Mouse (Mus musculus) olfactory bulb, adult 2 months (tissue): ENCODE data around the gene Ak5. TPM values are rescaled to one million over a fixed set of nuclear protein-coding genes. Genes with fewer than 3 reads are reported as not detected.
A peak's percentile ranks its signal among the peaks of the same experiment; 100 is the strongest.
"Not testable (repeated sequence)": the region's sequence is repeated elsewhere in the genome, so short reads cannot be mapped to it uniquely, and the experiment has no call there.

Source experiments
- H3K27ac ChIP-seq: fragments of 200-500 bp; 2 replicates; pipeline ENCODE4 v1.5.1; 2012; ENCODE audit warnings: low read depth, low read length; ENCODE audit not compliant: insufficient read depth
- H3K4me1 ChIP-seq: fragments of 200-500 bp; 2 replicates; pipeline ENCODE4 v1.6.1; 2012; ENCODE audit warnings: low read length; ENCODE audit not compliant: control insufficient read depth, insufficient read depth
- H3K4me3 ChIP-seq: fragments of 200-500 bp; 2 replicates; pipeline ENCODE4 v1.5.1; 2012; ENCODE audit warnings: mild to moderate bottlenecking, low read depth, low read length, moderate library complexity; ENCODE audit not compliant: insufficient read depth
- CTCF ChIP-seq: fragments of 200-500 bp; IDR thresholded peaks from 2 replicates; pipeline ENCODE4 v1.5.1; 2012; ENCODE audit warnings: low read depth, mild to moderate bottlenecking, low read length, moderate library complexity; ENCODE audit not compliant: insufficient read depth
- POLR2A ChIP-seq: fragments of 200-500 bp; IDR thresholded peaks from 2 replicates; pipeline ENCODE4 v1.6.1; 2012; ENCODE audit warnings: mild to moderate bottlenecking, low read depth, low read length, moderate library complexity; ENCODE audit not compliant: insufficient read depth
- WGBS: fragments of 180-500 bp; shearing (Covaris S2); methylation state at CpG from one replicate; pipeline ENCODE4 v1.1.7; 2018; 5-methylcytosine and 5-hydroxymethylcytosine counted together
- polyA plus RNA-seq: library from polyadenylated mRNA; stranded (reverse); fragments of >200 nt; gene quantifications from 2 replicates; pipeline ENCODE4 v1.2.4, GENCODE M21; 2012; ENCODE audit warnings: low replicate concordance; ENCODE audit not compliant: missing spikeins, insufficient read depth, insufficient read length

The Ak5 gene
- polyA plus RNA-seq, 1 experiment = not detected

- H3K27ac ChIP-seq = no peak overlapping the region
- no peak for TF ChIP-seq CTCF
- TF ChIP-seq POLR2A = no peak
- 81% methylated on average over 7 of the region's 7 CpGs for WGBS
- H3K4me3 ChIP-seq = no peak overlapping the region
- H3K4me1 ChIP-seq = peaks cover 5% of the 10 kb centered on the region; the same call in 1 of the 2 replicates
Measured at GRCm38 (mm10) chr3:152596406-152597050, 71.6 kb downstream of the Ak5 start.

DNA sequence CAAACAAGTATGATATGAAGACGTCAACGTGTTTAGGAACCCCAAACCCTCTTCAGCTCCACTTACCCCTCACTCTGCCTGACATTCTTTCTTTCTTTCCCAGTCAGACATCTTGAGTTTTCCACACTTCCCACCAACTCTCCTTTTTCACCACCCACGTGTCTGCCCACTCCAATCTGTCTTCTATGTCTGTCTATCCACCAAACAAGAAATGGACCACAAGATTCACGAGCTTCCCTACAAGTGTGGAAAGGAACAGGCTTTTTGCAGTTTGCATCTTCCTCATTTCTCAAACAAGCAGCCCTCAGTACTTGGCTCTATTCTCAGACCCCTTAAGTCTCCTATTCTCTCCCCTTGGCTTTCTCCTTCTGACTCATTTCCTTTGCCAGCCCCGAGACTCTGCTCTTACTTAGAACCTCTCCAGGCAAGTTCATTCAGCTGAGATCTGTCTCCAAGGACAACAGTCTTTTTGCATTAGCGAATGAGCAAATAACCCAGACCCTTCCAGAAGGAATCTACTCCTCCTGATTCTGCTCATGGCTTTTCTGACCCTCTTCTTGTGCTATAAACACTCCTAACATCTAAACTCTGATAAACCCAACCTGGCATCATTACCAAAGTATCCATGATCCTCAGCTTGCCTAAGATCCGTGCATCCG is 75.3 kb downstream of the Ak5 start:
- TF ChIP-seq POLR2A = no peak
- TF ChIP-seq CTCF = no peak
- WGBS = 52% methylated on average over 8 of the region's 8 CpGs
- H3K4me1 ChIP-seq = peaks cover 2% of the 10 kb centered on the region; the same call in 1 of the 2 replicates
- H3K27ac ChIP-seq = peak overlapping the region; percentile 4; the same call in 1 of the 2 replicates
- H3K4me3 ChIP-seq = no peak overlapping the region

- H3K27ac ChIP-seq = no peak overlapping the region
Measured at GRCm38 (mm10) chr3:152590491-152590890, 77.7 kb downstream of the Ak5 start.

DNA sequence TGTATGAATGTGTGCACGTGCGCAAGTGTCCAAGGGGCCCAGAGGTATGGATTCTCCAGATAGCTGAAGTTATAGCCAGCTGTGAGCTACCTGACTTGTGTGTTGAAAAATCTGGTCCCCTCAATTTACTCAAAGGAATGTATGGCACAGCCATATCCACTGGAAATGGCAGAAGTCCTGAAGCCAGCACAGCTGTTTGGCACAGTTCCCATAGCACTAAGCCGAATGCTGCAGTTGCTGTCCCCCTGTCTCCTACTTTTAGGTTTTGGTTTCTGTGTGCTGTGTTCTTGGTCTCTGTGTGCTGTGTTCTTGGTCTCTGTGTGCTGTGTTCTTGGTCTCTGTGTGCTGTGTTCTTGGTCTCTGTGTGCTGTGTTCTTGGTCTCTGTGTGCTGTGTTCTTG is 79.1 kb downstream of the Ak5 start:
- H3K4me1 ChIP-seq, H3K27ac ChIP-seq, H3K4me3 ChIP-seq: not testable (repeated sequence)
- 83% methylated on average over 3 of the region's 3 CpGs for WGBS

More at GRCm38 (mm10) chr3:152590491-152590890, 77.7 kb downstream of the Ak5 start:
- WGBS = 88% methylated on average over 7 of the region's 7 CpGs
- Histone ChIP-seq H3K4me3 (no peak overlapping the region), H3K4me1 (peaks cover 9% of the 10 kb centered on the region)
- TF ChIP-seq POLR2A = no peak
- no peak for TF ChIP-seq CTCF

DNA sequence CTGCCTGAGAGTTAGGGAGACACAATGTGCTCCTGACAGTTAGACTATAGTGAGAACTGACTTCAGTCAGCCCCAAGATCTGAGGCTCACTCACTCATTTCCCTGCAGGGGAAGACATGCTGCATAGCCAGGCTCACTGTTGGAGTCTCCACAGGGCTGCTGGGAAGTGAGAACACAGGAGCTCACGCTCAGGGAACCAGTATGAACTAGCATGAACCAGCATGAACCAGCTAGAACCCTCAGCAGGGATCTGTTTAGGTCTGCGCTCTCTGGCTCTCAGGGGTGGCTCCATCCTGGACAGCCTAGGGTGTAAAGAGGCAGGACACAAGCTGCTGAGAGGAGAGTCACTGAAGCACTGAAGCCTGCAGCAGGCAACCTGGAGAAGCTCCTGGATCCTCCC is 81.2 kb downstream of the Ak5 start:
- H3K27ac ChIP-seq = no peak overlapping the region
- peaks cover 8% of the 10 kb centered on the region for H3K4me1 ChIP-seq
- no peak for TF ChIP-seq CTCF
- TF ChIP-seq POLR2A = no peak
- WGBS = 76% methylated on average over 2 of the region's 2 CpGs
- no peak overlapping the region for H3K4me3 ChIP-seq

DNA sequence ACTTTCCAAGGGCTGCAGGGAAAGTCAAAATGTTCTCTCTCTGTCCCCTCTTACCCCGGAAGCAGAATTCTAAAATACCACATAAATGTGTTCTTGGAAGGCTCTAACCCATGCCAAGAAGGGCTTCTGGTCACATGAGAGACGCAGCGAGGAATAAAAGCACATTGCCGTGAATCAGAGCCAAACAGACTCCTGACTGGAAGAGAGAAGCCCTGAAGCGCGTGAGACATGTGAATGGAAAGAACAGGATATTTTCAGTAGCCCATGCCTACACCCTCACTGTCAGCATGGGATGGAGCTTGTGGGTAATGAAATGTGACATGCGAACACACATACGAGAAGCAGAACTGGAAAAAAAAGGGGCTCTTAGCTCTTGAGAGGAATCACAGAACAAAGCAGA is 82.0 kb downstream of the Ak5 start:
- H3K27ac ChIP-seq = no peak overlapping the region

DNA sequence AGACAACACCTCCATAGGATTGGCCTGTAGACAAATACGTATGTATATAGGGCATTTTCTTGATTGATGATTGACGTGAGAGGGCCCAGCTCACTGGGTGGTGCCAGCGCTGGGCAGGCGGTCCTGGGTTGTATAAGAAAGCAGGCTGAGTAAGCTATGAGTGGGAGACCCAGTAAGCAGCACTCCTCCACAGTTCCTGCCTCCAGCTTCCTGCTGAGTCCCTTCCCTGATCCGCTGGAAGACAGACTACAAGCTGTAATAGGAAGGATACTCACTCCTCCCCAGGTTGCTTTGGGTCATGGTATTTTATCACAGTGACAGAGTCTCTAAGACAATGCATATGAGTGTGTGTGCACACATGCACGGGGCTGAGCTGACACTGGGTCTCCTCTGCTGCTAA is 82.6 kb downstream of the Ak5 start:
- 64% methylated on average over 6 of the region's 6 CpGs for WGBS
- Histone ChIP-seq H3K4me3 (no peak overlapping the region), H3K4me1 (peaks cover 8% of the 10 kb centered on the region), H3K27ac (no peak overlapping the region)
- TF ChIP-seq CTCF (no peak), POLR2A (no peak)

More for the DNA sequence above, 82.0 kb downstream of the Ak5 start:
- WGBS = 57% methylated on average over 8 of the region's 8 CpGs
- no peak overlapping the region for H3K4me3 ChIP-seq
- TF ChIP-seq POLR2A = no peak
- TF ChIP-seq CTCF = no peak
- peaks cover 8% of the 10 kb centered on the region for H3K4me1 ChIP-seq

- H3K4me3 ChIP-seq = no peak overlapping the region
- TF ChIP-seq CTCF (no peak), POLR2A (no peak)
- H3K4me1 ChIP-seq = peaks cover 18% of the 10 kb centered on the region
- no peak overlapping the region for H3K27ac ChIP-seq
Measured at GRCm38 (mm10) chr3:152583033-152583432, 85.1 kb downstream of the Ak5 start.

DNA sequence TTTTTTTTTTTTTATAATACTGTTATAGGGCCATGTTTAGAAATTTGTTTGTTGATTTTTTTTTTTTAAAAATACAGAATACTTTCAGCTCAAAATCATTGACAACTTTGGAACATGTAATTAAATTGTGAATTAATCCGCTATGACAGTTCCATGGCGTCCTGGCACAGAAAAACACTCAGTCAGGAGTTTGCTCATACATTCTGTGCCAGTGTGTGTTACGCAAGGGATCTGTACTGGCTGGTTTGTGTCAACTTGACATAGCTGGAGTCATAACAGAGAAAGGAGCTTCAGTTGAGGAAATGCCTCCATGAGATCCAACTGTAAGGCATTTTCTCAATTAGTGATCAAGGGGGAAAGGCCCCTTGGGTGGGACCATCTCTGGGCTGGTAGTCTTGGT is 86.3 kb downstream of the Ak5 start:
- H3K4me3 ChIP-seq, H3K27ac ChIP-seq: not testable (repeated sequence)
- WGBS = 94% methylated on average over 3 of the region's 3 CpGs
- peaks cover 15% of the 10 kb centered on the region for H3K4me1 ChIP-seq
